Mouse (Mus musculus) testis, adult 2 months (tissue): ENCODE data around the gene Anp32b.
A peak's percentile ranks its signal among the peaks of the same experiment; 100 is the strongest.

Experiments
- CTCF ChIP-seq: fragments of 200-500 bp; IDR thresholded peaks from 2 replicates; pipeline ENCODE4 v1.5.1; 2012; ENCODE audit warnings: low read depth, mild to moderate bottlenecking, inconsistent platforms, low read length, moderate library complexity; ENCODE audit not compliant: control insufficient read depth, insufficient read depth, insufficient replicate concordance
- POLR2A ChIP-seq: fragments of 200-500 bp; IDR thresholded peaks from 2 replicates; pipeline ENCODE4 v1.6.1; 2012; ENCODE audit warnings: low read depth, mild to moderate bottlenecking, inconsistent platforms, low read length, moderate library complexity; ENCODE audit not compliant: control insufficient read depth

DNA sequence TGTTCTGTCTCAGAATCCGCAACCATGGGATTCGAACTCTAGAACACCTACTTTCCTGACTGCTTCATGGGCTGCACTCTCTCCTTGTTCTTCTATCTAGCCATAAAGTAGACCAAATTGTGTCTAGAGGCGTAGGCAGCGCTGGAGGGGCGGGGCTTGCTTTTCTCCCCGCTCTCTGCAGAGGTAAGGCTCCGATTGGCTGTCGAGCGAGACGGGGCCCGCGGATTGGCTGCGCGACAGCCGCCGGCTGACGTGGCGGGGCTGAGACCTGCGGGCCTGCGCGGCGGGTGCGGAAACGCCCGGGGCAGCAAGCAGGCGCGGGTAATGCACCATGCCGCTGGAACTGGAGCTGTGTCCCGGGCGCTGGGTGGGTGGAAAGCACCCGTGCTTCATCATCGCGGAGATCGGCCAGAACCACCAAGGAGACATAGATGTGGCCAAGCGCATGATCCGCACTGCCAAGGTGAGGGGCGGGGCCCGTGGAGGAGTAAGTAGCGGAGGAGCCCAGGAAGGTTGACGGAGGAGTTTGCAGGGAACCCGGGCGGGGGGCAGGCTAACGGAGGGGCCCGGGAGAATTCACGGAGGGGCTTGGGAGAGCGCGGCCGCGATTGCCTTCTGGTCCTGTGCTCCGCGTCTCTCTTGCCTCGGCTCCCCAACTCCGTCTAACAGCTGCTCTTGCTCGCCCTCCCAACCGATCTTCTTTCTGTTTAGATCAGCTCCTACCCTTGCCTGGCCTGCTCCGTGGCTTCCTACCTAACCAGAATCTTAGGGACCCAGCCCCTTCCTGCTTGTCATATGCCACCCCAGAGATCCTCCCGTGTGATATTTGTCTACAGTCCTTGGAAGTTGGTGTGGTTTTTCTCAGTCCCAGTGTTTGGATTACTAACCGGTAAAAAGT, 38.6 kb downstream of the Anp32b start, which contains the start of gene Nans:
- TF ChIP-seq POLR2A = peak; percentile 18; the same call in 1 of the 2 replicates
- no peak for TF ChIP-seq CTCF
